Mouse (Mus musculus) thymus, postnatal 4 days (tissue): ENCODE results near the gene Lsm4.

Experiments used
- DNase-seq: peaks from one replicate; pipeline ENCODE4 v3.0.0; 2021

Gene Lsm4

GRCm38 (mm10) chr8:70701048-70701981 is 28.3 kb downstream of the Lsm4 start:
- peak; percentile 26 for DNase-seq

GRCm38 (mm10) chr8:70701982-70702841 is 29.2 kb downstream of the Lsm4 start:
- DNase-seq = no peak

DNA sequence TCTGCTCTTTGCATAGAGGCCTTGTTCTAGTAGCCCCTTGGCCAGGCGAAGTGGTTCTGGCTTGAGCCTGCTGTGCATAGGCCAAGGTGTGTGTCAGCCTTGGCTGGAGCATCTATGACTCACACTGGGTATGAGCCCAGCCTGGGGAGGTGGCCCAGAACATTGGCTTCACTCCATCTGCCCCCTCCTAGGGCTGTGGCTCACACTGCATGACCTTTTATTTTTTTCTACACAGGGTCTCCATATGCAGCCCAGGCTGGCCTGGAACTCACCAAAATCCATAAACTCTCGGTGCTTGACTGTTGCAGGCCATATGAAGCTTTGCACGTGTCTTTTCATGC is 29.8 kb downstream of the Lsm4 start:
- DNase-seq = no peak

GRCm38 (mm10) chr8:70703287-70703686 is 30.2 kb downstream of the Lsm4 start, which contains the start of gene Iqcn:
TSS of gene Iqcn (plus strand) at chr8:70703457.
- DNase-seq = no peak

DNA sequence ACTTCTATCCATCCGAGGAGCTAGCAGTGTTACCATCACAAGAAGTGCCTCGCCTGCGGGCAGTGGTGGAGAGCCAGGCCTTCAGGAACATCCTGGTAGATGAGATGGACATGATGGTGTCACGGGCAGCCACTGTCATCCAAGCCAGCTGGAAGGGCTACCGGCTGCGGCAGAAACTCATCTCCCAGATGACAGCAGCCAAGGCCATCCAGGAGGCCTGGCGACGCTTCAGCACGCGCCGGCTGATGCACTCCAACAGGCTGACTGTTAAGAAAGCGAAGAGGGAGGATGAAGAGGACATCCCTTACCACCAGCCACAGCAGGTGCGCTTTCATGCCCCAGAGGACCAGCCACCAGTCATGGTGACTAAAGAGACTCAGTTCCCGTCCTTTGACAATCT is 35.2 kb downstream of the Lsm4 start:
- no peak for DNase-seq

GRCm38 (mm10) chr8:70709794-70710193 is 36.7 kb downstream of the Lsm4 start:
- no peak for DNase-seq

GRCm38 (mm10) chr8:70710296-70710695 is 37.2 kb downstream of the Lsm4 start:
- no peak for DNase-seq

DNA sequence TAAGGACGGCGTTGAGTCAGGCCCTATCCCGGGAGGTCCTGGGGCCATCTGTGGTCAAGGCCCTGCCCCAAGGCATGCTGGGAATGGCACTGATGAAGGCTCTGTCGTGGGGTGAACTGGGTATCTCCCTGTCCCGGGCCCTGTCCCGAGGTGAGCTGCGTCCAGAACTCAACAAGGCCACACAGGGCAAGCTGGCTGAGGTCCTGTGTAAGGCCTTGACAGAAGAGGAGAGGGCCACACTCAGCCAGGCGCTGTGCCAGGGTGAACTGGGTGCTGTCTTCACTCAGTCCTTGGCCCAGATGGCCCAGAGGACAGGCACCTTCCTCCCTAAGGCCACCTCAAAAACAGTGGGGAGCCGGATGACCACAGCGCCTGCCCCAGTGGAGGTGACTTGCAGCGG is 38.0 kb downstream of the Lsm4 start:
- DNase-seq = no peak

GRCm38 (mm10) chr8:70713991-70714390 is 40.9 kb downstream of the Lsm4 start:
- DNase-seq = no peak

DNA sequence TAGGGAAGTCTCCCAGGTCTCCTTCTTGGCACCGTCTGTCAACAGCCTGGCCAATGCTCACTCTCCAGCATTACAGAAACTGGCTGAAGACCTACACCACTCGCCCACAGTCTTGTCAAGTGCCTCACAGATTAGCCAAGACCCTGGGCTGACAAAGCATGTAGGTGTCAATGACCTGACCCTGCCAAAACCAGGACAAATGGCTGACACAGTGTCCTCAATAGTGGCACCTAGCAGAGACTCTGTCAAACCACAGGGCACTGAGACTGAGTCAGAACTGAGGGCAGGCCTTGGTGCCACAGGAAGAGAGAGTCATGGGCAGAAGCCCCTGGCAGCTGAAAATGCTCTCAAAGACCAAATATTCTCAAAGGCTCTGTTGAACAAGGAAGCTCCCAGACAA is 42.0 kb downstream of the Lsm4 start:
- DNase-seq = no peak

DNA sequence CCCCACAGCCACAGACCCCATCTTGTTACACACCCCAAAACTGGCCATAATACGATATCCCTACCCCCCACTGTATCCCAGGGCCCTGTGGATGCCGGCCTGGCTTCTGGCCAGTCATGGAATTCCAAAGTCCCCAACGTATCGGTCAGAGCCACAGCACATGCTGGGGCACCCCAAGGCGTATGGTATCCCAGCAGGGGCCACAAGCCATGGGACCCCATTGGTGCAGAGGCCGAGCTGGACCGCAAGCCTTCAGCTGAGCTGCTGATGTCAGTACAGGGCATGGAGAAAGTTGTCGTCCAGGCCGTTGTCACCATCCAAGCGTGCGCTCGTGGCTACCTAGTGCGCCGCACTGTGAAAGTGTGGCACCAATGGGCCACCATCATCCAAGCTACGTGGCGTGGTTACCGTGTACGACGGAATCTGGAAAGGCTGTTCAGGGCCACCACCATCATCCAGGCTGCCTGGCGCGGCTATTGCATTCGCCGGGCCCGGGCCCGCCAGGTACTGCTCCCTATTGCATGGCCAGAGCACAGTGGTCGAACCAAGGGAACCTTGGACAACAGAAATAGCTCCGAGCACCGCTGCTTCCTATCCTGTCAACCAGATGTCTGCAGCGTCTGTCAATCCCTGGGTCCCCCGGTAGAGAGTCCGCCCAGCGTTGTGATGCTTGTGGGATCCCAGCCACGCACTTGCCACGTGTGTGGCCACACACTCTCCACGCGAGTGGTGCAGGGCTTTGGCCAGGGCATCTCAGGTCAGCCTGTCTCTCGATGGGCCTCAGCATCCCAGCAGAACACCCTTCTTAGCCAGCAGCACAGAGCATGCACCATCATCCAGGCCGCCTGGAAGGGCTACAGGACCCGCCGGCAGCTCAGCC is 43.7 kb downstream of the Lsm4 start:
- no peak for DNase-seq

- DNase-seq = peak; percentile 91
Measured at GRCm38 (mm10) chr8:70718297-70718696, 45.2 kb downstream of the Lsm4 start, which contains the start of gene Gm3336. TSS of gene Gm3336 (plus strand) at chr8:70718543.

- no peak for DNase-seq
Measured at GRCm38 (mm10) chr8:70719796-70720270, 46.8 kb downstream of the Lsm4 start.

DNA sequence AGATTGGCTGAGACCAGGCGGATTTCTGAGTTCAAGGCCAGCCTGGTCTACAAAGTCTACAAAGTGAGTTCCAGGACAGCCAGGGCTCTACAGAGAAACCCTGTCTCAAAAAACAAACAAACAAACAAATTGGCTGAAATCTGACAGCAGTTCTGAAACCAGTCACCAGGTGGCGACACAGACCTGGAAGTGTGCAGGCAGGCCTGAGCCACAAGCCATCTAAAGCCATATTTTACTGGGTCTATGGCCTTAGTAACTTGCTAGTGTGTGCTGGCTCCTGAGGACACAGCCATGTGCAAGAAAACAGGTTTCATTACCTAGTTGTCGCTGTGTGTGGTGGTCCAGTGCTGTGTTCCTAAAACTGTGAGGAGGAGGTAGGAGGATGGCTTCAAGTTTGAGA is 47.7 kb downstream of the Lsm4 start:
- peak; percentile 87 for DNase-seq

DNA sequence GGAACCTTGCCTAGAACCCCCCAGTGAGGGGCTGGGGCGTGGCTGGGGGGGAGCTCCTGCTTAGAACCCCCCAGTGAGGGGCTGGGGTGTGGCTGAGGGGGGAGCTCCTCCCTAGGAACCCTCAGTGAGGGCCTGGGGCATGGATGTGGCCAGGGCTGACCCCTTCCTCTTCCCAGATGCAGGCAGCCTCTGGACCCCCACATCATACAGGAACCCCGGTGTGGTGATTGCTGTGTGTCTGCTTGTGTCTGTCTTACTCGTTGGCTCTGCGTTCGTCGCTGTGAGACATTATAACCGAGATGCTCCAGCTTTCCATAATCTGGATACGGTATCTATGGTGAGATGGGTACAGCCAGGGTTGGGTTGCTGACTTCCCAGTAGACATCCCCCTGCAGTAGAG is 48.6 kb downstream of the Lsm4 start:
- no peak for DNase-seq

DNA sequence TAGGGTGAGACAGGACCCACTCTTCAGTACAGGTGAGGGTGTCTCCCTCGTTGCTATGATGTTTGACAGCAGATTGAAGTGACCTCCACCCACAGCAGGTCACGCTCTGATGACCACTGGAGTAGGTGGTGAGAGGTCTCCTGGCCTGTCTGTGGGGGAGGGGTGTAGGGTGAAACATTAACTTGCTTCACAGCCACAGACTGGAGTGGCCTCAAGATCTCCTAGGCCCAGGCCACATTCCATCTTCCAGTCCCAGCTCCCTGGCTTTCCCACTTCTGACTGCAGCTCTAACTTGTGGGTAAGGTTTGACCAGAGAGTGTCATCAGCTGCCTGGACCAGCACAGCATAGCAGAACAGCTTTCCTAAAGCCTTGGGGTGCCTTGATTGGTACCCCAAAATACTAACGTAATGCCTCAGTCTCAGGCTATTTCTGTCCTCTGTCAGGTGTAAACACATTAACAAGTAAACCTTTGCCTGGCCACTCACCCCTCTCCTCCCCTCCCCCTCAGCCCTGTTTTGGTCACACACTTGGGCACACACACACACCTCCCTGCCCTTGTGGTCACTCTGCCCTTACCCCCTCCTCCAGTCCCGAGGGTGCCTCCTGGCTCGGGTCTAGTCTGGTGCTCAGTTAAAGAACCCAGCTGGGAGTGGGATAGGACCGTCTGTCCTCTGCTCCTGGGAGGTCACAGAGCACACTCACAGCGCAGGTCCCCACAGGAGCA is 50.6 kb downstream of the Lsm4 start, which contains the start of gene Pde4c:
Gene Pde4c (plus strand): TSS at position 235 of the 725 bp plus-strand sequence.
- no peak for DNase-seq

DNA sequence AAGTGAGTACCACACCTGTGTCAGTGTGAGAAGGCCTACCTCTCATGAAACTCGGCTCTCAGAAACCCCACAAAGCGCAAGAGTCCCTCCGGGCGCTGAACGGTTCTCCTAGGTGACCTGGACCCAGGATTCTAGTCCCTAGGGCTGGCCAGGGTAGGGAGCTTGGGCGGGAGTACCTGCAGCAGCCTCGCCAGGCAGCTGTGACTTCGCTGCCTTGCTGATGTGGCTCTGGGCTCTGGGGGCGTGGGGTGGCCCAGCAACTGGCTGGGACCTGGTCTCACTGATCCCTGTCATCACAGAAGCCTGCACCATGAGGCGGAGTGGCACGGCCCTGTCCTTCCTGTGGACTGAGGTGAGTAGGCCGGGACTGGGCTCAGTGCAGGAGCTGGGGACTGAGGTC is 51.2 kb downstream of the Lsm4 start:
- DNase-seq = no peak

DNA sequence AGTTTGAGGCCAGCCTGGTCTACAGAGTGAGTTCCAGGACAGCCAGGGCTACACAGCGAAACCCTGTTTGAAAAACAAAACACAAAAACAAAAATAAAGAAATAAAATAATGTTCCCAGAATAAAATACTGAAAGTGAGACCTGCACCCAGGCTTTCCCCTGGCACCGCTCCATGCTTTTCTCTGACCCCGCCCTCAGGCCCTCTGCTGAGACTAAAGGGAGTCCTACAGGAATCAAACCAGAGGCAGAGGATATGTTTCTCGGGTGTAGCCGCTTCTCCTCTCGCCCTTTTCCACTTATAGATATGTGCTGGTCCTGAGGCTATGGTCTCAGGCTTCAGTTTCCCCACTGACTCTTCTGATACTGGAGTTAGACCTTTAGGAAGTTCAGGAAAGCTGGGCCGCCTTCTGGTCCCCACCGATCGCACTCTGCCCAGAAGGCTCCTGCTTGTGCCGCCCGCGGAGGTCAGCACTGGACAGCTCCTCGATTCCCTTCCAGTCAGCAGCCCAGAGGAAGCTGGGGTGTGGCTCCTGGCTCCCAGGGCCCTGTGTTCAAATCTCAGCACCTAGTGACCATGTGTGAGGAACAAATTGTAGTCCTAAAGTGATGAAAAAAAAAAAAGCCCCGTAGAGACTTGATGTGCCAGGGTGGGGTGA is 52.9 kb downstream of the Lsm4 start:
- DNase-seq = no peak

- DNase-seq = no peak
Measured at GRCm38 (mm10) chr8:70726721-70727120, 53.7 kb downstream of the Lsm4 start.
